In genomic region chr13:112751454-112752308, GRCm38 (mm10) we compare ENCODE assay signal across 8 mouse cellular contexts. TPM values are rescaled to one million over a fixed set of nuclear protein-coding genes. Genes with fewer than 3 reads are reported as not detected.
DNase-seq lines count a peak whose midpoint lies in the region; ATAC-seq lines count a peak whose summit lies in the region.

No protein-coding gene starts in this region.

- 0 out of 2 replicates have a peak, but pooled peaks cover 11% of the 10 kb centered on the region for H3K4me1 ChIP-seq in embryonic facial prominence, embryonic 12.5 days
- peaks cover 20% of the 10 kb centered on the region for H3K4me1 ChIP-seq in heart, embryonic 11.5 days (ENCODE audit: control insufficient read depth, insufficient read depth, low read length)
- peaks cover 30% of the 10 kb centered on the region for H3K4me1 ChIP-seq in lung, embryonic 16.5 days (replicated peaks; ENCODE audit: control insufficient read depth, insufficient read depth, low read length)

- no peaks in the 10 kb centered on the region for H3K27me3 ChIP-seq in embryonic facial prominence, embryonic 12.5 days
- H3K27me3 ChIP-seq in heart, embryonic 11.5 days (ENCODE audit: control insufficient read depth, insufficient read depth, low read length), result no peaks in the 10 kb centered on the region
- H3K27me3 ChIP-seq in lung, embryonic 16.5 days (ENCODE audit: control insufficient read depth, insufficient read depth, low read depth, low read length), result no peaks in the 10 kb centered on the region

- no peak overlapping the region for H3K9ac ChIP-seq in embryonic facial prominence, embryonic 12.5 days
- H3K9ac ChIP-seq in heart, embryonic 11.5 days (ENCODE audit: low read depth, low read length), result peak overlapping the region; percentile 36; the same call in 1 of the 2 replicates
- peak overlapping the region; percentile 34; the same call in 1 of the 2 replicates for H3K9ac ChIP-seq in lung, embryonic 16.5 days (ENCODE audit: low read length)

- no peaks in the 10 kb centered on the region for H3K9me3 ChIP-seq in embryonic facial prominence, embryonic 12.5 days
- no peaks in the 10 kb centered on the region for H3K9me3 ChIP-seq in heart, embryonic 11.5 days (replicated peaks; ENCODE audit: control insufficient read depth, low read length)
- no peaks in the 10 kb centered on the region for H3K9me3 ChIP-seq in lung, embryonic 16.5 days (ENCODE audit: control insufficient read depth, low read length)

- H3K36me3 ChIP-seq in embryonic facial prominence, embryonic 12.5 days, result no peaks in the 10 kb centered on the region
- H3K36me3 ChIP-seq in heart, embryonic 11.5 days (ENCODE audit: control insufficient read depth, insufficient read depth, low read length), result no peaks in the 10 kb centered on the region
- H3K36me3 ChIP-seq in lung, embryonic 16.5 days (ENCODE audit: control insufficient read depth, insufficient read depth, low read length), result no peaks in the 10 kb centered on the region

- H3K4me2 ChIP-seq in embryonic facial prominence, embryonic 12.5 days (replicated peaks), result peak overlapping the region; percentile 24
- H3K4me2 ChIP-seq in heart, embryonic 11.5 days, result peak overlapping the region; percentile 46
- H3K4me2 ChIP-seq in lung, embryonic 16.5 days (ENCODE audit: low read depth, low read length), result peak overlapping the region; percentile 55

- no peak for ATAC-seq in embryonic facial prominence, embryonic 12.5 days (ENCODE audit: insufficient number of reproducible peaks, insufficient read depth, low FRiP score, low TSS enrichment)
- peak; percentile 60; the same call in 1 of the 2 replicates for ATAC-seq in heart, embryonic 11.5 days (replicated peaks; ENCODE audit: insufficient number of reproducible peaks, low FRiP score, low TSS enrichment)
- ATAC-seq in lung, embryonic 16.5 days (ENCODE audit: low read depth), result peak; percentile 83
- ATAC-seq in inflammation-experienced regulatory T-cells, adult 6 months, result no peak

- intact Hi-C loops in left cerebral cortex, postnatal 4 days (cut with DNase I), result no loop called here

- WGBS in embryonic facial prominence, embryonic 12.5 days, result 36% methylated on average over 18 of the region's 18 CpGs
- 24% methylated on average over 18 of the region's 18 CpGs for WGBS in heart, embryonic 11.5 days (ENCODE audit: insufficient replicate concordance)
- WGBS in lung, embryonic 16.5 days, result 7% methylated on average over 18 of the region's 18 CpGs

- H3K27ac ChIP-seq in embryonic facial prominence, embryonic 12.5 days, result no peak overlapping the region
- H3K27ac ChIP-seq in heart, embryonic 11.5 days (ENCODE audit: low read depth, low read length), result peak overlapping the region; percentile 82
- H3K27ac ChIP-seq in lung, embryonic 16.5 days (ENCODE audit: low read length), result peak overlapping the region; percentile 69

- no peak overlapping the region for H3K4me3 ChIP-seq in embryonic facial prominence, embryonic 12.5 days
- H3K4me3 ChIP-seq in heart, embryonic 11.5 days (ENCODE audit: low read depth, low read length), result no peak overlapping the region
- peak overlapping the region; percentile 10; the same call in 1 of the 2 replicates for H3K4me3 ChIP-seq in lung, embryonic 16.5 days (ENCODE audit: low read length)

- peak; percentile 80 for DNase-seq in left cerebral cortex, postnatal 4 days
- DNase-seq in left cerebral cortex, adult 18-20 months (ENCODE audit: low spot score in 2 of 2), result no peak
- peak; percentile 62 for DNase-seq in kidney, adult 9 months
- DNase-seq in ovary, postnatal 10 days (ENCODE audit: low spot score), result peak; percentile 44

RNA-seq across cellular contexts. Expression of gene Plpp1, which starts 48.9 kb away (rescaled TPM):
- 10 to 100 TPM; 32.1 to 32.9 TPM for total RNA-seq in left cerebral cortex, postnatal 4 days (2021)
- total RNA-seq in left cerebral cortex, adult 18-20 months (2021), result 10 to 100 TPM; 26.7 to 33.7 TPM
- polyA plus RNA-seq in embryonic facial prominence, embryonic 12.5 days (2016; fragmentation: Nextera tagmentation; extraction: Ambion mirVana), result 34.4 and 38.2 TPM in 2 replicates
- polyA plus RNA-seq in heart, embryonic 11.5 days (2014; fragmentation: Nextera tagmentation; extraction: Ambion mirVana), result 37.3 and 41.7 TPM in 2 replicates
- 81.5 and 90.8 TPM in 2 replicates for polyA plus RNA-seq in lung, embryonic 16.5 days (2015; fragmentation: Nextera tagmentation; extraction: Ambion mirVana)
- 1 to 10 TPM in 2 of 3 experiments, under 1 TPM in 1; 0.94 to 5.9 (median 1.2) TPM for polyA plus RNA-seq in inflammation-experienced regulatory T-cells, adult 6 months (2017; shearing (Covaris generic))

Comparison
In these comparisons a context has a peak if more than half of its experiments do, and no peak if none do; other contexts are left out.
1. DNase-seq: peak in left cerebral cortex, postnatal 4 days (single experiment), kidney, adult 9 months (single experiment) and ovary, postnatal 10 days (single experiment); none in left cerebral cortex, adult 18-20 months (0 of 2).
2. ATAC-seq: peak in heart, embryonic 11.5 days (single experiment) and lung, embryonic 16.5 days (single experiment); none in embryonic facial prominence, embryonic 12.5 days (single experiment) and inflammation-experienced regulatory T-cells, adult 6 months (single experiment).
3. Peak in every context shown above with its lines, with median percentiles within 50 percentile points of each other: H3K4me2 ChIP-seq.